In genomic region chr2:163187552-163187951, GRCm38 (mm10) we compare ENCODE assay signal across 19 mouse cellular contexts. TPM values are rescaled to one million over a fixed set of nuclear protein-coding genes. Genes with fewer than 3 reads are reported as not detected.
A peak's percentile ranks its signal among the peaks of the same experiment; 100 is the strongest.
DNase-seq lines count a peak whose midpoint lies in the region; ATAC-seq lines count a peak whose summit lies in the region.
"Had no signal": no experiment of that assay in that cellular context is flagged by ENCODE, and none has a peak within 500 bp of the region (broad histone marks: within the 10 kb centered on the region; RNA-seq: fewer than 3 reads in every experiment).

No protein-coding gene starts in this region.

- H3K27ac ChIP-seq in forebrain, embryonic 16.5 days (ENCODE audit: low read length): no peak overlapping the region
- H3K27ac ChIP-seq in heart, embryonic 10.5 days: no peak overlapping the region
- H3K27ac ChIP-seq: heart, adult 2 months; kidney, embryonic 15.5 days; limb, embryonic 12.5 days; liver, embryonic 14.5 days had no signal

- no peak overlapping the region for H3K4me2 ChIP-seq in forebrain, embryonic 16.5 days (ENCODE audit: low read length)
- H3K4me2 ChIP-seq: kidney, embryonic 15.5 days; limb, embryonic 12.5 days had no signal

- no peak overlapping the region for H3K4me3 ChIP-seq in forebrain, embryonic 16.5 days (replicated peaks; ENCODE audit: low read length)
- no peak overlapping the region for H3K4me3 ChIP-seq in heart, embryonic 10.5 days
- H3K4me3 ChIP-seq: erythroblast, embryonic 14.5 days; heart, adult 2 months; kidney, embryonic 15.5 days; limb, embryonic 12.5 days had no signal

- H3K9ac ChIP-seq in forebrain, embryonic 16.5 days (replicated peaks; ENCODE audit: low read depth, low read length): no peak overlapping the region
- H3K9ac ChIP-seq: kidney, embryonic 15.5 days; limb, embryonic 12.5 days; liver, embryonic 14.5 days had no signal

- H3K4me1 ChIP-seq in forebrain, embryonic 16.5 days (replicated peaks; ENCODE audit: control insufficient read depth, insufficient read depth, low read length): peaks cover 10% of the 10 kb centered on the region; the same call in 1 of the 2 replicates
- peaks cover 21% of the 10 kb centered on the region for H3K4me1 ChIP-seq in heart, embryonic 10.5 days

- H3K36me3 ChIP-seq in forebrain, embryonic 16.5 days (ENCODE audit: control insufficient read depth, insufficient read depth): no peaks in the 10 kb centered on the region
- no peaks in the 10 kb centered on the region for H3K36me3 ChIP-seq in heart, embryonic 10.5 days
- H3K36me3 ChIP-seq: kidney, embryonic 15.5 days; limb, embryonic 12.5 days had no signal

- peak; percentile 71 for ATAC-seq in forebrain, embryonic 16.5 days
- ATAC-seq: activated CD4-positive, CD25-positive, alpha-beta regulatory T cell, adult 4 months; inflammation-experienced regulatory T-cells, adult 6 months had no signal

- peak; percentile 14 to 16 for DNase-seq in cerebellum, postnatal 36 days
- no peak for DNase-seq in cerebellum, adult 8-10 months
- DNase-seq in layer of hippocampus, adult 8-10 months (ENCODE audit: low spot score in 2 of 2): peak; percentile 33 to 34
- no peak for DNase-seq in layer of hippocampus, adult 9-10 months (ENCODE audit: low spot score)
- DNase-seq in brain, adult 2 months (ENCODE audit: low read depth, low spot score): peak; percentile 58
- DNase-seq in heart, adult 18-20 months: no peak
- DNase-seq in heart, embryonic 10.5 days (ENCODE audit: low spot score): no peak
- DNase-seq: adrenal gland, postnatal 36 days; cerebellum, adult 11 months; heart, adult 2 months; lung, postnatal 10 days; thymus, adult 18-20 months had no signal

- H3K9me3 ChIP-seq in forebrain, embryonic 16.5 days (ENCODE audit: control insufficient read depth, low read length): no peaks in the 10 kb centered on the region
- no peaks in the 10 kb centered on the region for H3K9me3 ChIP-seq in heart, embryonic 10.5 days
- H3K9me3 ChIP-seq: kidney, embryonic 15.5 days; limb, embryonic 12.5 days had no signal

- 47% methylated on average over 11 of the region's 11 CpGs for WGBS in forebrain, embryonic 16.5 days
- WGBS in heart, embryonic 10.5 days: 68% methylated on average over 11 of the region's 11 CpGs

- H3K27me3 ChIP-seq in forebrain, embryonic 16.5 days (replicated peaks; ENCODE audit: control insufficient read depth, insufficient read depth, low read length): no peaks in the 10 kb centered on the region
- H3K27me3 ChIP-seq in heart, embryonic 10.5 days (ENCODE audit: insufficient read depth, poor library complexity, severe bottlenecking): no peaks in the 10 kb centered on the region

RNA-seq across cellular contexts. Expression of gene Tox2, which starts 15.4 kb away (rescaled TPM):
- 10 to 100 TPM; 25.1 to 31.4 (median 26.0) TPM for total RNA-seq in layer of hippocampus, adult 8-10 months (2022)
- 17.6 and 22.9 TPM in 2 replicates for polyA plus RNA-seq in forebrain, embryonic 16.5 days (2015; fragmentation: Nextera tagmentation; extraction: Ambion mirVana)
- 1 to 10 TPM; 1.1 to 1.2 TPM for total RNA-seq in heart, adult 18-20 months (2021)
- 1.7 and 2.0 TPM in 2 replicates for polyA plus RNA-seq in heart, embryonic 10.5 days (2016; fragmentation: Nextera tagmentation; extraction: Ambion mirVana)

Comparison
In these comparisons a context has a peak if more than half of its experiments do, and no peak if none do; other contexts are left out.
1. DNase-seq: peak in cerebellum, postnatal 36 days (2 of 2), layer of hippocampus, adult 8-10 months (2 of 2) and brain, adult 2 months (single experiment); none in cerebellum, adult 8-10 months (single experiment), layer of hippocampus, adult 9-10 months (single experiment), heart, adult 18-20 months (0 of 2) and heart, embryonic 10.5 days (single experiment).
2. RNA of gene Tox2, which starts 15.4 kb away (total RNA-seq): 25.1 to 31.4 TPM in layer of hippocampus, adult 8-10 months; 1.1 to 1.2 TPM in heart, adult 18-20 months; every median in the first group is over 10 times any median in the second.